Mouse (Mus musculus): ENCODE measurements at regions not wholly inside any gene's neighbourhood (a gene's known extent, or its start where the extent isn't known, plus 50 kb on each side); places are given as distances from the start of the nearest gene placed in this dataset.

- H3K27ac ChIP-seq (replicated peaks) = no peak overlapping the region
- H3K36me3 ChIP-seq (replicated peaks) = no peaks in the 10 kb centered on the region
- WGBS = 87% methylated on average over 6 of the region's 6 CpGs
- no peaks in the 10 kb centered on the region for H3K9me3 ChIP-seq
- H3K27me3 ChIP-seq (replicated peaks; ENCODE audit: low read depth, poor library complexity, severe bottlenecking) = no peaks in the 10 kb centered on the region
- H3K4me1 ChIP-seq = no peaks in the 10 kb centered on the region
- DNase-seq (ENCODE audit: low spot score) = no peak
- H3K4me3 ChIP-seq = no peak overlapping the region
Measured at GRCm38 (mm10) chr9:52762836-52763235, 83.3 kb upstream of the AI593442 start.

DNA sequence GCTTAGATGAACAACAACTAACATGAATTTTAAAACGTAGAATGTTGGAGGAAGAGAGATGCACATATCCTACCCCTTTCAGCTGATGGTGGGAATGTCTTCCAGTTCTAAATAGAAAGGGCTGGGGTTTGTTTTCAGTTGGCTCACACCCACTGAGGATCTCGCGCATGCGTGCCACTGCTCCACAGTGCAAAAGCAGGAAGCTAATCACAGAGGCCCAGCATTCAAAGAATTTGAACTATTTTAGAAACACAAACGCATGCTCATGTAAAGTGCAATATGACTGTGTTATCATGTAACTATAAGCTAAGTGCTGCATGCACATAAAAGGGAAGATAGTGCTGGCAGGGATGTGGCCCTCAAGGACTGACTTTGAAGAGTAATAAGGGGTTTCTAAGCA, 81.7 kb upstream of the AI593442 start:
- Histone ChIP-seq H3K9me3 (no peaks in the 10 kb centered on the region), H3K4me3 (no peak overlapping the region), H3K36me3 (replicated peaks) (no peaks in the 10 kb centered on the region), H3K27me3 (replicated peaks; ENCODE audit: low read depth, poor library complexity, severe bottlenecking) (no peaks in the 10 kb centered on the region), H3K4me1 (no peaks in the 10 kb centered on the region), H3K27ac (replicated peaks) (no peak overlapping the region)
- 83% methylated on average over 5 of the region's 5 CpGs for WGBS
- DNase-seq (ENCODE audit: low spot score) = no peak

GRCm38 (mm10) chr9:52748366-52748765, 68.8 kb upstream of the AI593442 start:
- no peak for DNase-seq (ENCODE audit: low spot score)
- no peaks in the 10 kb centered on the region for H3K36me3 ChIP-seq (replicated peaks)
- H3K9me3 ChIP-seq = no peaks in the 10 kb centered on the region
- WGBS = 87% methylated on average over 3 of the region's 3 CpGs
- H3K4me3 ChIP-seq = no peak overlapping the region
- H3K27me3 ChIP-seq (replicated peaks; ENCODE audit: low read depth, poor library complexity, severe bottlenecking) = no peaks in the 10 kb centered on the region
- H3K4me1 ChIP-seq = no peaks in the 10 kb centered on the region; the same call in 1 of the 2 replicates
- no peak overlapping the region for H3K27ac ChIP-seq (replicated peaks)

DNA sequence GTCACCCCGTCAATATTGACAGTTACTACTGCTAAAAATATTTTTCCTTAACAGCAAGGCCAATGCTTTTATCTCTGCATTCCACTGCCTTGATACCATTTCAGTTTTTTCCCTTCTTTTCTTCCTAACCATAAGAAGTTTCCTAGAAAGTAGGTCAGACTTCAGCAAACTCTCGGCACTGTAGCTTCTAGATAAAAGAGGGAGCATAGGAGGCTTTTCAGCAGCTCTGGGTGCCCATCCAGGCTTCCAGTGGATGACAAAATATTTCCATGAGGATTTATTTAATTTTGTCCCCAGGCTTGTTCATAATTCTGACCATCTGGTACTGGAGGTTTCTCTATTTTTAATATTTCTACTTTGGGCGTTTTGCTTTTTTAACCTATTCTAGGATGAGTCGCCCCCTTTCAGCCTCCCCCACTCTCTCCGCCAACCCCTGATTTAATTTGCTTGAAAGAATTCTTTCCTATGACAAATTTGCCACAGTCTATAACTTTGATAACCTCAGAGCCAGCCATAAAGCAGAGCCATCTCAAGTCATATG, 59.0 kb upstream of the AI593442 start:
- Histone ChIP-seq H3K36me3 (replicated peaks) (no peaks in the 10 kb centered on the region), H3K9me3 (no peaks in the 10 kb centered on the region), H3K27me3 (replicated peaks; ENCODE audit: low read depth, poor library complexity, severe bottlenecking) (no peaks in the 10 kb centered on the region), H3K4me1 (no peaks in the 10 kb centered on the region), H3K4me3 (no peak overlapping the region), H3K27ac (replicated peaks) (no peak overlapping the region)
- WGBS = 86% methylated on average over 5 of the region's 5 CpGs
- no peak for DNase-seq (ENCODE audit: low spot score)

Data from embryonic facial prominence, embryonic 10.5 days (tissue).